Mouse (Mus musculus): Measurements from ENCODE around the gene Morn5.

The Morn5 gene

DNA sequence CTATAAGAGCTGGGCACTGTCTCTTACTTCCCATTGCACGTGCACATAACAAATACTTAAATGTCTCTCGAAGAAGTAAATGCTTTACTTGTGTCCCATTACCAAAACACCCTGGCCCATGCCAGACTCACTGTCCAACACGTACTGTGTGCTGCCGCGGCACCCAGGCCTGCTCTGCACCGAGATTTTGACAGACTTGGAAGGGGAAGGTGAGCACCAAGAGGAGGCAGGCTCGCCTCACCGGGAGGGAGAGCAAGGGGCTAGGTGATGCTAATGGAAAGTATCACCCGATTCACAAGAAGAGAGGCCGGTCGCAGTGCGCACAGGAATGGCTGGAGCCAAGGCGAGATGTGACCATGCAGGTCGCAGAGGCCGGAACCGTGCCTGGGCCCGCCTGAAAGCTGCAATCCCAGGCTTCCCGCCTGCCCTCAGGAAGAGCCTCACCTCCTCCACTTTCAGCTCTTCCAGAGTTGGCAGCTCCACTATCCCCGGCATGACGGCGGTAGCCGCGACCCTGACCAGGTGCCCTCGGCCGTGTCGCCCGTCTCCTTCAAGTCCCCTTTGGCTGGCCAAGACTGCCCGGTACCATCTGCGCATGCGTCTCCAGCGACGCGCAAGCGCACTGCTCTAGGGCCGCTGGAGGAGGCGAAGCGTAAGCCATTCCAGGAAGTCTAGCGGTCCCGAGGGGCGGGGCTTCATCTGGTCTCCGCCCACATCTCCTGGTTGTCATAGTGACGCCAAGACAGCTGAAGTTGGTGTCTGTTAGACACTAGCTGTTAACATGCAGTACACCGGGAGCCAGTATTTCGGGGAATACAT lies at the start of gene Morn5, which contains the start of gene Ndufa8:
Gene Morn5, plus strand, starts transcription at position 711 of the 819 bp plus-strand sequence.
Gene Ndufa8, minus strand, starts transcription at position 659 of the 819 bp plus-strand sequence.
- DNase-seq (ENCODE audit: low spot score) = peak; percentile 99

DNA sequence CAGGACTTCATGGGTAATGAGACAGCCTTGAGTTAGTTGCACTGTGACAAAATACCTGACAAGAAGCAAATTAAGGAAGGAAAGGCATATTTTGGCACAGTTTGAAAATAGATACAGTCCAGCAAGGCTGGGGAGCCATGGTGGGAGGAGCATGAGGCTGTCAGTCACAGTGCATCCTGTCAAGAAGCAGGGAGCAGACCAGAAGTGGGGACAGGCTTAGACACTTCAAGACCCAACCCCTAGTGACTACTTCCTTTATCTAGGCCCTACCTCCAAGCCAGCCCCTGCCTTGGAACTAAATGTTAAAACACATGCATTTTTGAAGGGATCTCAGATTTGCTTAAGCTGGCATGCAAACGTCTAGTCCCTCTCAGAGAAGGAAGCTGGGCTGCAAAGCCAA lies 48.9 kb upstream of the Morn5 start:
- no peak for DNase-seq (ENCODE audit: low spot score)

DNA sequence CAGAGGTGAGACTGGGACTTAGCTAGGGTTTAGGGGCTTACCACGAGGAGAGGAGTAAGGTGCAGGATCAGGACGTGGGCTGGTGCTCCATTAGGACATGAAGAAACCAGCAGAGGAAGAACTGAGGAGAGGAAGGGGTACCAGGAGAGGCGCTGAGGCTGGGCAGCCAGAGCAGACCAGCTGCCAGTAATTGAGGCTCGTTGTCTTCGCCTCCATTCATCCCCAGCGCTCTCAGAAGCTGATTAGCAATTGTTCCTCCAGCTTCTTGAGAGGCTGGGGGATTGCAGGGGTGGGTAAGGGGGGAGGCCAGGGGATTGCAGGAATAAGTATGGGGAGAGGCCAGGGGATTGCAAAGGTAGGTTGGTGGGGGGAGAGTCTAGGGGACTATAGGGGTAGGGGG lies 47.1 kb upstream of the Morn5 start:
- no peak for DNase-seq (ENCODE audit: low spot score)

DNA sequence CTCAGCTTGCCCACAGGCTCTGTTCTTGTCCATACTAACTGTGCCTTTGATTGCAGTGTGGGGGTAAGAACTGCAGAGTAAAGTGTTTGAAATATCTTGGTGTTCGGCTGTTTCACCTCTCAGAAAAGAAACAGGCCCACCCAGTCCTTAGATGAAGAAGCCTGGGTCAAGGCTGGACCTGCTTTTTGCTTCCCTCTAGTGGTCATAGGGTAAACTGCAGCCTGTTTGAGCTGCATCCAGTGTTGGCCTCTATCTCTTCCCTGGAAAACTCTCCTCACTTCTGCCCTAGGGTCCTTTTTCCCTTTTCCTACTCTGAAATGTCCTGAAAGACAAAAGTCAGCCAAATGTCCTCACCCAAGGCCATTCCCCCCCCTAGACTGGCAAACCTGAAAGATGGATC lies 41.2 kb upstream of the Morn5 start:
- DNase-seq (ENCODE audit: low spot score) = peak; percentile 79

DNA sequence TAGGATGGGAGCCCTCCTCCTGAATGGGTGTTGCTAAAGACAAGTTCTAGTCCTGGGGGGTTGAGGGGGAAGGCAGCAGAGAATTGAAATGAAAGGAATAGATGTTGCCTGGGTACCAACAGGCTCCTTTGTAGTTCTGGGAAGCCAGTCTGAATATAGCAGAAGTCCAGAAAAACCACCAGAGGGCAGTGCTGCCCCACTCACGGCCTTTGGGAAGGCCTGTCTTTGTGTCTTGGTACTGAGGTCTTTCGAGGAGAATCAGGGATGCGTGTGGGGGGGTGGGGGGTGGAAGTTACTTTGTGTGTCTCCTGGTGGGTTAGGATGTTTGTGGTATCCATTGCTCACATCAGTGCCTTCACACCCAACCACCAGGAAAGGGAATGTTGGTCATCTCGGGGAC lies 39.9 kb upstream of the Morn5 start:
- DNase-seq (ENCODE audit: low spot score) = peak; percentile 84

DNA sequence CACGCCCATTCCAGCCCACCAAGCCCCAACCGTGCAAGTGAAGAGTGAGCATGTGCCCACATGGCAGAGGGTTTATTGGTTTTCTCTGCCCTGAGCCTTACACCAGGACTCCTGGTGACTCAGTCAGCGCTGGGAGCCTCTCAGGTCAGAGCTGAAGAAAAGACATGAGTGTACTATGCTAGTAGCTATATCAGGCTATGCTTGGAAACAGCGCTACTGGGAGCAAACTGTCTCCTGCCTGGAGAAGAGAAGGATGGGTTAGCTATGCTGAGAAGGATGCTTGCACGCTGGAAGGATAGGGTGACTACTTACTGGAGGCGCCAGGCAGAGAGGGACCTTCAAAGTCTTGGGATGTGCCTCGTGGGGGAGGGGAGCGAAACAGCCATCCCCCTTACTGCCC lies 38.7 kb upstream of the Morn5 start:
- no peak for DNase-seq (ENCODE audit: low spot score)

DNA sequence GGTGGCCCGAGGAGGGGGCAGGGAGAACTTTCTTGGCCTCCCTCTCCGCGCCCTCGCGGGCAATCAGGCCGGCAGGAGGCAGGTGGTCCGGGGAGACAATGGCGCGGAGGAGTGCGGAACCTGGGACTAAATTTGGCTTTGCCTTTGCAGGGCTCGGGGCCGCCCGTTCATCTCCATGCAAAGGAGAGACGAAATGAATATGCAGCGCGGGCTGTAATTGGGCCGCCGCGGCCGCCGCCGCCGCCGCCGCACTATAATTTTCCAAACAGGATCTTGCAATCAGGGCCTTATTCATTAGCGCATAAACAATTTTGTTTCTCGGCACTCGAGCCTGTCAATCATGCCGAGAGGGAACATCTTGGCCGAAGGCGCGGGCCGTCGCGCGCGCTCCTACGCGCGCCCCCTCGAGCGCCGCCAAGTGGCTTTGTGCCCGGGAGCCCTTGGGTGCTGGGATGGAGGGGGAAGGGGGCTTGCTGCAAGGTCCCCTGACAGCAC lies 37.9 kb upstream of the Morn5 start:
- no peak for DNase-seq (ENCODE audit: low spot score)

DNA sequence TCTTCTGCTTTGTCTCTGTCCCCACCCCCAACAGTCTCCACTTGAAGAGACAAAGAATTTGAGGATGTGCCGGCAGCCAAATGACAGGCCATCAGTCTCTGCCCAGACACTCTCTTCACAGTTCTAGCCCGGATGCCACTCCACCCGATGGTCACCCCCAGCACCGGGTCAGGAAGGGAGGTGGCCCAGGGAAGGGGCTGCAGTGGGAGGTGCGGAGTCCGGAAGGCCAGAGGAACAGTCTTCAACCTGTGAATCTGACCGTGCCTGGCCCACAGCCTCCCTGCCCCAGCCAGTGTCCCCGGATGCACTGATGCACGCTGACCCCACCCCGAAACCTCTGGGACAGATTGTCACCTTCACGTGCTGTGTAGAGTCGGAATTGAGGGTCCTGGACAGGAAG lies 36.2 kb upstream of the Morn5 start:
- no peak for DNase-seq (ENCODE audit: low spot score)

DNA sequence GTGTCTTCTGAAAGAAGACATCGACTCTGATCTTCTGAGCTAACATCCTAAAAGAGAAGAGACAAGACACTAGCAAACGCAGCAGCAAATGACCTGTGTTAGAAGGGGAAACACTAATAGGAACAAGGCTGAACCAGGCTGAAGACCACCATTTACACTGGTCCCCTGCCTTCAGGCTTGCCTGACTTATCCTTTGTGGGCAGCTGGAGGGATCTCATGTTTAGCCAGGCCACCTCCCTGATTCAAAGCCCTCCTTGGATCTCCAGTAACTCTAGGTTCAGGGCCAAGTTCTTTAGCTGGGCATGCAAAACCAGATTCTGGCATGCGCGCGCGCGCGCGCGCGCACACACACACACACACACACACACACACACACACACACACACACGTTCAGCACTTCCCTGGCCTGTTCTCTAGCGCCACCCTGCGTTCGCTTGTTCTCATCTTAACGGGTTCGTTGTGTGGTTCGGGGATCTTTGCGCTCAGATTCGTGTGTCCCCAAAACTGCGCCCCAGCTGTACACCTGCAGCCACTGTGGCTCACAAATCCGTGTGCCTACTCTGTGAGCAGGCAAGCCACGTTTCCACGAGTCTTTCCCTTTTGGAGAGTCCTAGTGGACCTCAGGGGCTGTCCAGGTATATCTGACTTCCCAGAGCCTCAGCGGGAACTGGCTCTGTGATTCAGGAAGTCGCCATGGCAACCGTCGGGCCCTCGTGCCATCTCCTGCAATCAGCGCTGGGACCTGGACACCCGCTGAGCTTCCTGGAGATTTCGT lies 27.7 kb upstream of the Morn5 start:
- peak; percentile 91 for DNase-seq (ENCODE audit: low spot score)

DNA sequence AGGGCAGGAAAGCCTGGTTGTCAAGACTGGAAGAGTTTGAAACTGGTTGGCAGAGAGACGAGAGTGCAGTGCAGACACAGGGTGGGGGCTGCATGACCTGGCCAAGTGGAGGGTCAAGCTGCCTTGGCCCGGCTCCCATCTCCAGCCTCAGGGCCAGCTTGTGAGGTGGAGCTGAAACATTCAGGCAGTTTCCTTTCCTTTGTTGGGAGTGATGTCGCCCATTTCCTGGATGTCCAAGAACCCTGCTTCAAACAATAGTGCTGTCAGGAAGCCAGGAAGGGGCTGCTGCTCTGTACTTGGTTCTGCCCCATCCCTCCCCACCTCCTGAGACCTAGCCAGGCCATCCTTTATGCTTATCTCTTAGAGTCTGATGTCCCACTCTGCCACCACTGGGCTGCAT lies 26.0 kb upstream of the Morn5 start:
- no peak for DNase-seq (ENCODE audit: low spot score)

DNA sequence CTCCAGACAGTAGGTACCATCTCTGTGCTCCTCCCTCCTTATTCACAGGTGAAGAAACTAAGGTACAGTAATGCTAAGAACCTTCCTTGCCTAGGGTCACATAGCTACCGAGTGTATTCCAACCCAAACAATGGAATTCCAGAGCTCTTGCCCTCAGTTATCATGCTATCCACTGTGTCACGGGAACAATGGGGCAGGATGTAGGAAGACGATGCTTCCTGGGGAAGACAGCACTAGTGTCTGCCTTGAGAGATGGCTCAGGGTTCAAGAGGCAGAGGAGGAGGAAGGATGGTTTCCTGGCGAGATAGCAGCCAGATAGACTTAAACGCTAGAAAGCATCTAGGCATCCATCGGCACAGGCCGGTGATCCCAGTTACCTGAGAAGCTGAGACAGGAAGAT lies 16.4 kb upstream of the Morn5 start:
- no peak for DNase-seq (ENCODE audit: low spot score)

DNA sequence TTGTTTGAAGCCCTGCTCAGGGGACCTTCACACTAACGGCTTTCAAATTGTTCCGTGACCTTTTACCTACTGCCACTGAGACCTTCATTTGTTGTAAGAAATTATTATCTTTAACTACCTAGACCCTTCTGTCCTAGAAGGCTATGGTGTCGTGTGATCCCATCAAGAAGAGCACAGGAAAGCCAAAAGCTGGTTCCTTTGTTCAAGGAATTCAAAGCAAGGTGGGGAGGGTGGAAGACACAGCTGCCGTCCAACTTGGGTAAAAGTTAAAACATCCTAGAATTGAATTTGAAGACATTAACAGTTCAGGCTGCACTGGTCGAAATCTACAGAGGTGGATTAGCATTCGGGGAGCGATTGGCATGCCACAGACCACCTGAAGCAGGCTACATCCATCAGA lies 15.3 kb upstream of the Morn5 start:
- no peak for DNase-seq (ENCODE audit: low spot score)

DNA sequence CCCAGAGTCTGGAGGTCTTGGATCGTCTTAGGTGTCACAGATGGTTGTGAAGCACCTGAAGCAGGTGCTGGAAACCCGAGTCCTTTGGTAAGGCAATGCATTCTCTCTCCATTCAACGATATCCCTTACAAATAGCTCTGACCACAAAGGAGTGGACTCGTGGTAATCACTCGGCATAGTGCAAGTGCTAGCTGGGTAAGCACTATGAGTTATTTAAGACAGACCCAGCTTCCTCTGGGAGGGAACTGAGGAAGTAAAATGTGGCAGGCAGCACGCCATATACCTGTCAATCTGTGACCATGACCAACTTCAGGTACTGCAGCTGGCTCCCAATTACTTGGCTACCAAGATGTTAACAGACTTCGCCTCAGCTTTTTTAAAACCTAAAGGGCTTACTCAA lies 14.4 kb upstream of the Morn5 start:
- DNase-seq (ENCODE audit: low spot score) = no peak

DNA sequence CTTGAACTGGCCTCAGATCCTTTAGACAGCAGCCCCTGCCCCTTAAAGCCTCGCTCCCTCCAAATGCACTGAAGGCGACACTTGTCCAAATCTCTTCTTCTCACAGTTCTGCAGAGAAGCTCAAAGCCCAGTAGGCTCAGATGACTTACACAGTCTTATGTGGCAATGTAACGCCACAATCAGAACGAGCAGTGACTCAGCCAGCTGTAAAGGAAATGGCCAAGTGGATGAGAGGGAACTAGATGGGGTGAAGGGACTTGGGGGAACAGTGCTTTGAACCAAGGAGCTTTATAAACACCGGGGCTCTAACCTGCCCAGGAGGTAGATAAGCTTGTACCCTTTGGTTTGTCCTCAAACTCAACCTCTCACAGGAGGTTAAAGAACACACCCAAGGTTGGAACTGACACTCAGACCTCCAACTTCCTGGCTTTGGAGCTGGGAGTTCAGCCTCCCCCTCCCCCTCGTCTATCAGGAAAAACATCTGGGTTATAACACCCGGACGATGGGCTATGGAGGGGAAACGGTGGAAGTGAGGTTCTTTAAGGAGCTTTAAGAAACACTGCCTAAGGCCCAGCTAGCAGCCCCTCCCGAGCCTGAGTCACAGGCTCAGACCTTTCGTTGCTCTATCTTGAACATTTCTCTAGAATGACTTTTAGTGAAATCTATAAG lies 13.7 kb upstream of the Morn5 start:
- DNase-seq (ENCODE audit: low spot score) = no peak

DNA sequence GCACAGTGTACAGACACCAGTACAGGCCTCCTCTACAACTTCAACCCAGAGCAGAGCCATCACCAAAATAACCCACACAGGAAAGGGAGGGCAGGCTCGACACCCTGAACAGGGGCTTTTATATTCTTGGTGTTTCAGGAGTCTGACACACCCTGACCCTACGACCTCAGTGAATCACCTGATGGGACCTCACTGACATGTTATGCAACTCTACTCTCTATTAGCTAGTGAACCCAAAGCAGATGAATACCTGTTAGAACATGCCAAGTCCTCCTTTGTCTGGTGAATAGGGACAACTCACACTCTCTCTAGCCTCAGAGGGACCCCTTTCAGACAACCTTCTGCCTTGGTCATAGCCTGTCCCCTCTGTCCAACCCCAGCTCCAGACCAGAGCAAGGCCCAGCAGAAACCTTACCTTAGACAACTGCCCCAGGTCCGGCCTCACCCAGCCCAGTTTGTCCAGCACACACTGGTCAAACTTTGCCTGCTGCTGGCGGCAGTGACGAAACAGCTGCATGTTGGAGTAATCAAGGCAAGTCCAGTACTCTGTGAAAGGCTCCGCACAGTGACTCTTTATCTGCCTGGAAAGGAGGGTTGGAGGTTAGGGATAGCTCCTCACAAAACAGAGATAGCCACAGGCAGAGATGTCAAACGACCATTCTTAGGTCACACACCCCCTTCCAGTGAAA lies 9.8 kb upstream of the Morn5 start:
- DNase-seq (ENCODE audit: low spot score) = no peak

DNA sequence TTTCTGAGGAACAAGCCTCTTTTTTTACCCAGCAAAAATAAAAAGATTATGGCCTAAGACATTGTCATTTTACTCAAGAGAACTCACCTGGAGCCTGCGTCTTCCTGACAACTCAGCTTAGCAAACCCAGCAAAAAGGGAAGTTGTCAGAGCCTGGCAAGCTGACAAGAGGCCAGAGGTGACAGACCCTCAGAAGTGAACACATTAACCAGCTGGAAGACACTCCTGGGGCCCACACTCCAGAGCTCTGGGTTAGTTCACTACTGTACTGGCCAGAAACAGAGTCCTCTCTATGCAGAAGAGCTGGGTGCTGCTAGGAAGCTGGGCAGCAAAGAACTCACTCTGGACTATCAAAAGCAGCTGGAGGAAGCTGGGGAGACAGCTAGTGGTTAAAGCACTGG lies 8.4 kb upstream of the Morn5 start:
- no peak for DNase-seq (ENCODE audit: low spot score)

DNA sequence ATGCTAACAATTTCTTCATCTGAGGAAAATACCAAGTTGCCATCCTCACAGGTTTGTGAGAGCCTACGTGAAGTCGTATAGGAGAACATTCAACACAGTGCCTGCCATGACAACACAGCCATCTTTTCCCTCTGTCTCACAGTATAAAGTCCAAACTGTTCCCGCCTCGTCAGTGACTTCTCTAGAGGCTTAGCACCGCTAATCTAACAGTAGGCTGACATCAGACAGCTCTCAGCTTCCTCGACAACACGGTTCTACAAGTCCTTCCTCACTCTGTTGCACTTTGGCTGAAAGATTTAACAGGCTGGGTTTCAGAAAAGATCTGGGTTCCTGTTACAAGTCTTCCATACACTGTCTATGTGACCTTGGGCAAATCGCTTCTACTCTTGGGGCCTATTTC lies 1.1 kb upstream of the Morn5 start:
- no peak for DNase-seq (ENCODE audit: low spot score)

DNA sequence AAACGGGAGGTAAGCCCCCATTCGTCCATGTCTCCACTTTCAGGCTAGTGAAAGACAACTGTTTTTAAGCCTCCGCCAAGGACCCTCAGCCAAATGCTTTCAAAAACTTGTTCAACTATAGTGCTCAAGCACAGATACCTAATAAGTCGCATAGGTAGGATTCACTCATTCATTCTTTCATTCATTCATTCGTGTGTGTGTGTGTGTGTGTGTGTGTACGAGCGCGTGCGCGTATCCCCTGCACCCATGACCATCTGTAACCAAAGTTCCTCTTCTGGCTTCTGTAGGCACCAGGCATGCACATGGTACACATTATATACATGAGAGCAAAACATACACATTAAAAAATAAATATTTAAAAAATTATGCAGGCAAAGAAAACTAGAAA lies 303 bp downstream of the Morn5 start:
- DNase-seq (ENCODE audit: low spot score) = no peak

DNA sequence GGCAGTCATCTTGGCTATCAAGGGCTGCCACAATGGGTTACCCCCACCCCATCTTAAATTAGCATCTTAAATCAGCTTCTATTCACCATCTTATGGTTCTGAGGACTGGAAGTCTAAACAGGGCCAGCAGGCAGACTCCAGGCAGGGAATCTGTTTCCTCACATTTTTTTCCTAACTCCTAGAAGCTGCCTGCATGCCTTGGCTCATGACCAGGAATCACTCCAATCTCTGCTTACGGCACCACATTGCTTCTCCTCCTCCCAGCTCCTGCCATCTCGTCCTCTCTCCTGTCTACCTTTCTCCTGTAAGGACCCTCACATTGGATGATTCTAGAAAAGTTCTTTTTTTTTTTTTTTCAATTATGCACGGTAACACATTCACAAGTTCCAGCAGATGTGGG lies 4.0 kb downstream of the Morn5 start:
- no peak for DNase-seq (ENCODE audit: low spot score)

DNA sequence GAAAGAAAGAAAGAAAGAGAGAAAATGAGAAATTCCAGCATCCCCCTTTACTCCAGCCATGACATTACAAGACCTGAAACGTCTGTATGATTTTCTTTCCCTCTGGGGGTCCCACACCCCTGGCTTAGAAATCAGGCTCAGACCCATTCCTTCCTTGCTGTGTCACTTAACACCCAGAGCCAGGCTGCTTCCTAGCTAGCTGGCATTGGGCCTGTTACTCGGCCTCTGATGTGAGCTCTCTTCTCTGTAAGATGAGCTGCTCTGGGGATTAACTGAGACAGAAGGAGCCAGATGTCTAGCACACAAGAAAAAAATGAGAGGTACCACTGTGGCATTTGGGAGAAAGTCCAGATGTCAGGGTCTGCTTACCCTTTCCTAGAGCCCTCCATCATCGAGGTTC lies 7.0 kb downstream of the Morn5 start:
- DNase-seq (ENCODE audit: low spot score) = no peak

DNA sequence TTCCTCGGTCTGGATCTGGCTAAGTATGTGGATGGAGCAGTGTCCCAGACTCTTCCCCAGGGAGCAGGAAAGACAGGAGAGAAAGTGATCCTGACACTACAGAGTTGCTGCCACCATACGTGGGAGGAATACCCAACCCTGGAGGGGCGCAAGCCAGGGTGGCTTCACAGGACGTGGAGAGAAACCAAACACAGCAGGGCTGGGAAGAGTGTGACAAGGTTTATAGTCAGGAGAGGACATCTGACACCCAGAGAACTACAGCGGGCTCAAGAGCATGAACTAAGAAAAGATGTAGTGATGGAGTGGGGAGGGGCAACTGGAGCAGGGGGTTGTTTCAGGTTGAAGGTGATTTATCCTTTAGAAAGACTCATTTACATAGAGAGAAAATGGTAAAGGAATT lies 12.2 kb downstream of the Morn5 start:
- no peak for DNase-seq (ENCODE audit: low spot score)

DNA sequence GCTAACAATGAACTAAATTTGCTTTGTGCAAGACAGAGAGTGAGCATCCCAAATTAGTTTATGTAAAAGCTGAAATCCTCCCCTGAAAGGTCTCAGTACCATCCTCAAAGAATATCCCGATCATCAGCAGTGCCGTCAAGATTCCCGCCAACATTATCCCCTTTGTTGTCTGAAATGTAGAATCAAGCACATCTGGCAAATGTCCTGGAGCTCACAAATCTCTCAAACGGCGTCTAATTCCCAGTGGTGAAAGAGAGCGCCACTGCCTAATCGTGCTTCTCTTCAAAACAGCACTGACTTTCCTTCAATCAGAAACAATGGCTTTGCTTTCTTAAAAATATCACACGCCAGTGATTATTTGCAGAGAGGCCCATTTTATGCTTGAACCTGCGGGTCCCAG lies 17.9 kb downstream of the Morn5 start:
- DNase-seq (ENCODE audit: low spot score) = no peak
